Mouse (Mus musculus): ENCODE measurements around the gene Kif24. TPM values are rescaled to one million over a fixed set of nuclear protein-coding genes. Genes with fewer than 3 reads are reported as not detected.

Gene Kif24
- total RNA-seq (2021) = 1 to 10 TPM; 1.2 to 1.4 TPM
- long read RNA-seq, experiment 1, partial matches to known transcripts = 0 of 1 reads
- long read RNA-seq, experiment 1, other reads (novel, unspliced or antisense) = 1 of 1 reads
- long read RNA-seq, experiment 2, partial matches to known transcripts = 1 of 1 reads
- long read RNA-seq, experiment 2, other reads (novel, unspliced or antisense) = 0 of 1 reads

- intact Hi-C loops (cut with DNase I) = loop anchor here (5.0 kb wide), 1 partner anchor 88 kb away; no protein-coding TSS in a partner anchor
Measured at GRCm38 (mm10) chr4:41464345-41465286, at the start of gene Kif24, which contains the start of gene Nudt2. TSS of gene Kif24 (minus strand) at chr4:41464887. TSS of gene Nudt2 (plus strand) at chr4:41465151.

GRCm38 (mm10) chr4:41513714-41514113 is 49.0 kb upstream of the Kif24 start:
- intact Hi-C loops (cut with DNase I) = no loop called here
- DNase-seq = no peak

More at GRCm38 (mm10) chr4:41464345-41465286, at the start of gene Kif24, which contains the start of gene Nudt2:
- DNase-seq = peak; percentile 96

GRCm38 (mm10) chr4:41513309-41513708 is 48.6 kb upstream of the Kif24 start:
- intact Hi-C loops (cut with DNase I) = no loop called here
- no peak for DNase-seq

GRCm38 (mm10) chr4:41507998-41508397 is 43.3 kb upstream of the Kif24 start:
- DNase-seq = no peak
- intact Hi-C loops (cut with DNase I) = loop anchor here (2.0 kb wide), 1 partner anchor 39 kb away; no protein-coding TSS in a partner anchor

GRCm38 (mm10) chr4:41507326-41507924 is 42.7 kb upstream of the Kif24 start:
- intact Hi-C loops (cut with DNase I) = loop anchor here (2.0 kb wide), 1 partner anchor 39 kb away; no protein-coding TSS in a partner anchor
- no peak for DNase-seq

- intact Hi-C loops (cut with DNase I) = loop anchor here (2.0 kb wide), 1 partner anchor 38 kb away; no protein-coding TSS in a partner anchor
Measured at GRCm38 (mm10) chr4:41506906-41507305, 42.2 kb upstream of the Kif24 start.

GRCm38 (mm10) chr4:41506156-41506555 is 41.5 kb upstream of the Kif24 start:
- DNase-seq = peak; percentile 54 to 66

More at GRCm38 (mm10) chr4:41506906-41507305, 42.2 kb upstream of the Kif24 start:
- DNase-seq = peak; percentile 84 to 91

GRCm38 (mm10) chr4:41505131-41505551 is 40.5 kb upstream of the Kif24 start:
- DNase-seq = no peak
- intact Hi-C loops (cut with DNase I) = no loop called here

More at GRCm38 (mm10) chr4:41506156-41506555, 41.5 kb upstream of the Kif24 start:
- intact Hi-C loops (cut with DNase I) = loop anchor here (2.0 kb wide), 1 partner anchor 37 kb away; no protein-coding TSS in a partner anchor

- DNase-seq = no peak
- intact Hi-C loops (cut with DNase I) = no loop called here
Measured at GRCm38 (mm10) chr4:41504325-41504724, 39.6 kb upstream of the Kif24 start.

GRCm38 (mm10) chr4:41502986-41503412 is 38.3 kb upstream of the Kif24 start, which contains the start of gene AI464131:
TSS of gene AI464131 (minus strand) at chr4:41503076.
- intact Hi-C loops (cut with DNase I) = no loop called here
- DNase-seq = peak; percentile 97 to 98

GRCm38 (mm10) chr4:41502171-41502940 is 37.7 kb upstream of the Kif24 start:
- no peak for DNase-seq
- intact Hi-C loops (cut with DNase I) = no loop called here

- intact Hi-C loops (cut with DNase I) = no loop called here
- no peak for DNase-seq
Measured at GRCm38 (mm10) chr4:41500787-41501186, 36.1 kb upstream of the Kif24 start.

GRCm38 (mm10) chr4:41499619-41500018 is 34.9 kb upstream of the Kif24 start:
- intact Hi-C loops (cut with DNase I) = no loop called here
- no peak for DNase-seq

GRCm38 (mm10) chr4:41498921-41499391 is 34.3 kb upstream of the Kif24 start:
- intact Hi-C loops (cut with DNase I) = no loop called here
- DNase-seq = no peak

- intact Hi-C loops (cut with DNase I) = no loop called here
- DNase-seq = no peak
Measured at GRCm38 (mm10) chr4:41497995-41498845, 33.5 kb upstream of the Kif24 start.

GRCm38 (mm10) chr4:41497579-41497978 is 32.9 kb upstream of the Kif24 start:
- DNase-seq = no peak

GRCm38 (mm10) chr4:41497046-41497445 is 32.4 kb upstream of the Kif24 start:
- no peak for DNase-seq
- intact Hi-C loops (cut with DNase I) = no loop called here

More at GRCm38 (mm10) chr4:41497579-41497978, 32.9 kb upstream of the Kif24 start:
- intact Hi-C loops (cut with DNase I) = no loop called here

GRCm38 (mm10) chr4:41495850-41496249 is 31.2 kb upstream of the Kif24 start:
- DNase-seq = no peak
- intact Hi-C loops (cut with DNase I) = no loop called here

- intact Hi-C loops (cut with DNase I) = no loop called here
- DNase-seq = no peak
Measured at GRCm38 (mm10) chr4:41495076-41495475, 30.4 kb upstream of the Kif24 start.

All from heart, postnatal 14 days (tissue).